Mouse (Mus musculus): ENCODE results near the gene Papola.

Papola gene

GRCm38 (mm10) chr12:105785000-105785774 is 693 bp downstream of the Papola start:
- no peak for TF ChIP-seq GATA4 (IDR thresholded peaks at IDR 0.05; ENCODE audit: insufficient replicate concordance, low read length)

- no peak for TF ChIP-seq GATA4 (IDR thresholded peaks at IDR 0.05; ENCODE audit: insufficient replicate concordance, low read length)
Measured at GRCm38 (mm10) chr12:105786113-105786512, 1.6 kb downstream of the Papola start.

- TF ChIP-seq GATA4 (IDR thresholded peaks at IDR 0.05; ENCODE audit: insufficient replicate concordance, low read length), result no peak
Measured at GRCm38 (mm10) chr12:105787626-105788025, 3.1 kb downstream of the Papola start.

GRCm38 (mm10) chr12:105789885-105790284 is 5.4 kb downstream of the Papola start:
- no peak for TF ChIP-seq GATA4 (IDR thresholded peaks at IDR 0.05; ENCODE audit: insufficient replicate concordance, low read length)

GRCm38 (mm10) chr12:105794896-105795295 is 10.4 kb downstream of the Papola start:
- no peak for TF ChIP-seq GATA4 (IDR thresholded peaks at IDR 0.05; ENCODE audit: insufficient replicate concordance, low read length)

- TF ChIP-seq GATA4 (IDR thresholded peaks at IDR 0.05; ENCODE audit: insufficient replicate concordance, low read length), result no peak
Measured at GRCm38 (mm10) chr12:105798001-105798400, 13.5 kb downstream of the Papola start.

- TF ChIP-seq GATA4 (IDR thresholded peaks at IDR 0.05; ENCODE audit: insufficient replicate concordance, low read length), result no peak
Measured at GRCm38 (mm10) chr12:105805790-105806189, 21.3 kb downstream of the Papola start.

- no peak for TF ChIP-seq GATA4 (IDR thresholded peaks at IDR 0.05; ENCODE audit: insufficient replicate concordance, low read length)
Measured at GRCm38 (mm10) chr12:105806205-105806604, 21.7 kb downstream of the Papola start.

- no peak for TF ChIP-seq GATA4 (IDR thresholded peaks at IDR 0.05; ENCODE audit: insufficient replicate concordance, low read length)
Measured at GRCm38 (mm10) chr12:105807416-105807815, 22.9 kb downstream of the Papola start.

GRCm38 (mm10) chr12:105808945-105809344 is 24.5 kb downstream of the Papola start:
- no peak for TF ChIP-seq GATA4 (IDR thresholded peaks at IDR 0.05; ENCODE audit: insufficient replicate concordance, low read length)

GRCm38 (mm10) chr12:105810608-105811007 is 26.1 kb downstream of the Papola start:
- TF ChIP-seq GATA4 (IDR thresholded peaks at IDR 0.05; ENCODE audit: insufficient replicate concordance, low read length), result no peak

- no peak for TF ChIP-seq GATA4 (IDR thresholded peaks at IDR 0.05; ENCODE audit: insufficient replicate concordance, low read length)
Measured at GRCm38 (mm10) chr12:105813957-105814356, 29.5 kb downstream of the Papola start.

- no peak for TF ChIP-seq GATA4 (IDR thresholded peaks at IDR 0.05; ENCODE audit: insufficient replicate concordance, low read length)
Measured at GRCm38 (mm10) chr12:105823472-105823871, 39.0 kb downstream of the Papola start.

- no peak for TF ChIP-seq GATA4 (IDR thresholded peaks at IDR 0.05; ENCODE audit: insufficient replicate concordance, low read length)
Measured at GRCm38 (mm10) chr12:105824743-105825142, 40.2 kb downstream of the Papola start.

GRCm38 (mm10) chr12:105825266-105825665 is 40.8 kb downstream of the Papola start:
- no peak for TF ChIP-seq GATA4 (IDR thresholded peaks at IDR 0.05; ENCODE audit: insufficient replicate concordance, low read length)

- no peak for TF ChIP-seq GATA4 (IDR thresholded peaks at IDR 0.05; ENCODE audit: insufficient replicate concordance, low read length)
Measured at GRCm38 (mm10) chr12:105832541-105832940, 48.0 kb downstream of the Papola start.

GRCm38 (mm10) chr12:105834926-105835325 is 50.4 kb downstream of the Papola start:
- TF ChIP-seq GATA4 (IDR thresholded peaks at IDR 0.05; ENCODE audit: insufficient replicate concordance, low read length), result no peak
